Mouse (Mus musculus) frontal cortex, postnatal 14 days (tissue): ENCODE data around the gene Vps35l.

Experiments
- DNase-seq, 2 experiments: peaks; one replicate each; pipeline ENCODE4 v3.0.0; 2022; ENCODE audit warnings: low spot score in 2 of 2

Vps35l gene

DNA sequence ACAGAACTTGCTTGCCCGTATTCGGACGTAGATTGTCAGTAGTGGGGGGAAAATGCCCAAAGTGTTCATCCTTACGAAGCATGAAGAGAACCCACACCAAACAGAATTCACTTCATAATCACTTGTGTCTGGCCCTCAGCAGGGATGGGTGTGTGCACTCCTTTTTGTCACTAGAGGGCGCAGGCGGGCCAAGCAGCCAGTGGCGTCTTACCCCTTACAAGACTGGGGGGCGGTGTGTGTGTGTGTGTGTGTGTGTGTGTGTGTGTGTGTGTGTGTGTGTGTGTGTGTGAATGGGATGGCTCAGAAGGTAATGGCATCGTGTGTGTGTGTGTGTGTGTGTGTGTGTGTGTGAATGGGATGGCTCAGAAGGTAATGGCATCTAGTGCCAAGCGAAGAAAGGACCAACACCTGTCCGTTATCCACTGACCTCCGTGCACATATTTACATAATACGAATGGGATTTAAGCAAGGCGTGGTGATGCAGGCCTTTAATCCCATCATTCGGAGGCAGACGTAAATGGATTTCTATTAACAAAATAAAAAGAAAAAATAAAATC lies at the start of gene Vps35l:
Gene Vps35l (plus strand): TSS at position 252 of the 557 bp plus-strand sequence.
- DNase-seq = peak; percentile 73 to 74

GRCm38 (mm10) chr7:118691287-118691686 lies 48.7 kb upstream of the Vps35l start:
- no peak for DNase-seq

DNA sequence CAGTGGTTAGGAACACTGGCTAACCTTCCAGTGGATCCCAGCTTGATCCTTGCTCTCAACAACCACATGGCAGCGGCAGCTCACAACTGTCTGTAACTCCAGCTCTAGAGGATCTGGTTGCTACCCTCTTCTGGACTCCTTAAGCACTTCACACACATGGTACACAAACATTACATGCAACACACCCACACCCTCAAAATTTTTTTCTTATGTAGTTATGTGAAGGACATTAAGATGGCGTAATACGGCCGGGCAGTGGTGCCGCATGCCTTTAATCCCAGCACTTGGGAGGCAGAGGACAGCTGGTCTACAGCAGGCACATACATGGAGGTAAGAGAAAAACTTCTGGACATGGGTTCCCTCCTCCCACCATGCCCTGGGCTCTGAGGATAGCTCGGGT lies 43.9 kb upstream of the Vps35l start:
- no peak for DNase-seq

GRCm38 (mm10) chr7:118697168-118697567 lies 42.9 kb upstream of the Vps35l start:
- DNase-seq = no peak

DNA sequence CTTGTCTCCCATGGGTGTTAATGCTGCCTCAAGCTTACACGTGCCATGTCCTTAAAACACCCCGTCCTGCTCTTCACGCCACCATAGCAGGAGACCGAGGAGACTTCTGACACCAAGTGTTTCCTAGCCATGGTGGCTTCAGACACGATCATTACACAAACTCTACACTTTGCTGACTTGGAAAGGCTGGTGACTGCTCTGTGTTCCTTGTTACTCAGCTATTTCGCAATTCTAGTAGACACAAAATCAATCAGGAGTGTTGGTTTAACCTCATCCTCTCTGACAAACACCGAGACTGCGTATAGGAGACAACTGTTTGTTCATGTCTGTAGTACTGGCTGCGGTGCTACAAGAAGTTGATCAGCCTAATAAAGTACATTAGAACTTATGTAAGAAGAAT lies 41.1 kb upstream of the Vps35l start:
- no peak for DNase-seq

DNA sequence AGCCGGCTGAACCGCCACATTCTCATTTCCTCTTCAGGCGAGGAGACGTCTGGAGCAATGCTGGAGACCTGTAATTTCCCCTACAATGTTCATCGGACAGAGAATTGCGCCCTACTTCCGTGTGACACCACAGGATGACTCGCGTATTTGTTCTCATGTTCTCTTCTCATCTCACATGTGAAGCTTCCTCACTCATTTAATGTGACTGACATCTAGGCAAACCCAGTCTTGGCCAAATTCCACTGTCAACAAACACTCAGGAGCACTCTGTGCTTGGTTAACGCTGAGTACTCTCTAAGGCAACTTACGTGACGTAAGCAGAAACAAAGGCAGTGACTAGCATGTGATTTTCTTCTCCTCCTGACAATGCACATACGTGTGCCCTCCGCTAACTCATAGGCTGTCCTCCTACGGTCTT lies 36.9 kb upstream of the Vps35l start:
- DNase-seq = no peak

- DNase-seq = no peak
Observed at GRCm38 (mm10) chr7:118704001-118704850, 35.8 kb upstream of the Vps35l start.

GRCm38 (mm10) chr7:118705101-118705961 lies 34.7 kb upstream of the Vps35l start, which contains the start of gene Gde1:
Gene Gde1, minus strand, starts transcription at chr7:118705778.
- peak; percentile 89 to 92 for DNase-seq

DNA sequence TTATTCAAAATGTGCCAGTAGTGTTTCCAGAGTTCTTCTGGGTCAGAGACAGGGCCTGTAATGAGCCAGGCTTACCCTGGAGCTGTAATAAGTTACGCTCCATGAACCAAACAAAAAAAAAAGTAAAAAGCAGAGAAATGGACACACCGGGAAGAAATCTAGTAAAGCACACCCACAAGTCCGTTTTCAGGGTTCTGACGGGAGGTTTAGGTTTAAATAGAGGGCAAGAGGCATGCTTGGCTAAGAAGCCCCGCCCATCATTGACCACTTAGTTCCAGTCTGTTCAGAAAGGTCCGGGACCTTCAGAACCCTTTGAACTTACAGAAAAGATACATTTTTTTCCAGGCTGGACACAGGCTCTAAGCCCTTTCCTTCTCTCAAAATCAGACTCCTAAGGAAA lies 34.0 kb upstream of the Vps35l start:
- DNase-seq = no peak

DNA sequence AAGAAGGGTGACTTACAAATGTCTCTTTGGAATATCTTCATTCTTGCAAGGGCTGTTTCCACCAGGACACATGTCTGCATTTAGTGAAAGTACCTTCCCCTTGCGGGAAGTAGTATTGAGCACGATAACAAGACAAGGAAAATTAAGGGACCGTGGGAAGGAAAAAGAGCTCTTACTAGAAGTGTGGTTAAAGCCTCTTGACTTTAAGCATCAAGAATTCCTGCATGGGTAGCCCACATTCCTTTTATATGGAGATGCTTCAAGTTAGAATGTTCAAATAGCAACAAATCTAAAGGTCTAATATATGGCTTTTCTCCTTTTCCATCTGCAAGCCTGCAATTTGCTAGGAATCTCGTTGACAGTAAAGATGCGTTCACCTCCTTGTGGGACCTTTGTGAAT lies 33.5 kb upstream of the Vps35l start:
- DNase-seq = no peak

DNA sequence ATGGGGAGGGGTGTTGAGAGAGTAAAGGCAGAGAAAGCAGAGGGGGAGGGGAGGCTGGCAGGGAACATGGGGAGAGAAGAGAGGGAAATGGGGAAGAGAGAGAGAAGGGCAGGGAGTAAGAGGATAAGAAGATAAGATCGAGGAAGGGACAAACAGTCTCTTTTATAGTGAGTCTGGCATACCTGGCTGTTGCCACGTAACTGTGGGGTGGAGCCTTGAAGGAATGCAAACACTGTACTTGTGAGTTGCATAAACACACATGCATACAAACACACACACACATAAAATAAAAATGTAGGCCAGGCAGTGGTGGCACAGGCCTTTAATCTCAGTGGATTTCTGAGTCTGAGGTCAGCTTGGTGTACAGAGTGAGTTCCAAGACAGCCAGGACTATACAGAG lies 32.8 kb upstream of the Vps35l start:
- no peak for DNase-seq

DNA sequence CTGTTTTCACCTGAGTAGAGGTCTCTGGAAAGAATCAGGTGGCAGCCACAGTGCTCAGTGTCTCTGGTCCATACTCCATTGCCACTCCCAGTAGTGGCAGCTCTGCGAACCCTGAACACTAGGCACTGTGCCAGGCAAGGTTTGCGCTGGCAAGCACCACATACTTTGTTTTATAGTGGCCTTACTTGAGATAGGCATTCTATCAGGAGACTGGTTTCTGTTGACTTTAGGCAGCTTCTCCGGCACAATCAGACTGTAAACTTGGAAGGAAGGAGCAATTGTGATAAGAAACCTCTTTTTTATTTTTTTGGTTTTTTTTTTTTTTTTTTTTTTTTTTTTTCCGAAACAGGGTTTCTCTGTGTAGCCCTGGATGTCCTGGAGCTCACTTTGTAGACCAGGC lies 32.0 kb upstream of the Vps35l start:
- no peak for DNase-seq

- no peak for DNase-seq
Observed at GRCm38 (mm10) chr7:118710776-118711175, 29.2 kb upstream of the Vps35l start.

GRCm38 (mm10) chr7:118712228-118713173 lies 27.5 kb upstream of the Vps35l start, which contains the start of gene Ccp110:
Gene Ccp110, plus strand, starts transcription at chr7:118712552.
- DNase-seq = peak; percentile 90 to 92

DNA sequence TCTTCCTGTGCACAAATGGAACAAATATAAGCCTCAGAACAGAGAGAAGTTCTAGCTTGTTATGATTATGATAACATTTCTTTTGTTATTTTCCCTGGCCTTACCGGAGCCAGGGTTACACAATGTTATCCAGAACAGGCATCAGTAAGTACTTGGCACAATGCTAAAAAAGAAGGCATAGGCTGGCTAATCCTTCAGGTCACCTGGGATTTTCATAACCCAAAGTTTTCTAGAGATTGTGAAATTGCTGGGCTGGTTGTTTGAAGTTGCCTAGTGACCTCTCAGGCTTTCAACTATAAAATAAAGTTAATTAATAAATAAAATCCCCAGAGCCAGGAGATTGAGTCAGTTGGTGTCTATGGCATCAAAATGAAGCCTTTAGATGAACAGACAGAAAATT lies 25.2 kb upstream of the Vps35l start:
- no peak for DNase-seq

GRCm38 (mm10) chr7:118718066-118718465 lies 22.0 kb upstream of the Vps35l start:
- DNase-seq = no peak

GRCm38 (mm10) chr7:118723927-118724326 lies 16.1 kb upstream of the Vps35l start:
- no peak for DNase-seq

DNA sequence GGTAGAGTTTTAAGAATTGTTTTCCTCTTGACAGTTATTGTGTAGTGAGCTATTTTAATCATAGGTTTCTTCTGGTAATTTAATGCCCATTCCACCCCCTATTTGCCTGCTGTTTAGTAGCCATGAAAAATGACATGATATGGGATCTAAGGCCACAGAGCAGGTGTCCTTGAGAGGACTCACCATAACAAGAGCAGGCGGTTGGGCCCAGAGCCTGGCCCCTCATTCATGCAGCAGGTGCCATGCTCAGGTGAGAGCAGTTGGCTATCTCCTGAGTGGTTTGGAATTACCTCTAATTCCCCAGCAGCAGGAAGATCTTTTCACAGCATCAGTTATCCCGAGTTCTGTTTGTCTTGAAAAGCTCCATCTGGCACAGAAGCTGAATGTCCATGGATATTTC lies 14.6 kb upstream of the Vps35l start:
- no peak for DNase-seq

- DNase-seq = no peak
Observed at GRCm38 (mm10) chr7:118728846-118729587, 11.0 kb upstream of the Vps35l start.

- DNase-seq = no peak
Observed at GRCm38 (mm10) chr7:118731781-118732180, 8.2 kb upstream of the Vps35l start.
